Mouse (Mus musculus) liver, embryonic 14.5 days (tissue): ENCODE data around the gene Pgpep1.

ENCODE experiments used
- CTCF ChIP-seq: IDR thresholded peaks from 2 replicates; pipeline ENCODE4 v1.5.1; 2016; ENCODE audit warnings: antibody characterized with exemption, low read depth, control low read depth
- EP300 ChIP-seq: IDR thresholded peaks from 2 replicates; pipeline ENCODE4 v1.6.1; 2016; ENCODE audit warnings: antibody characterized with exemption, low read depth

- TF ChIP-seq CTCF (no peak), EP300 (no peak)
Measured at GRCm38 (mm10) chr8:70693636-70694035, 33.4 kb upstream of the Pgpep1 start.
